Mouse (Mus musculus) heart, postnatal 0 days (tissue): ENCODE data around the gene Ly6g6d. TPM values are rescaled to one million over a fixed set of nuclear protein-coding genes. Genes with fewer than 3 reads are reported as not detected.

Experiments
- ATAC-seq: fragments of 200-750 bp; cut with Nextera tagmentation; 2 replicates; pipeline ENCODE4 v1.8.0; 2017; ENCODE audit warnings: low read depth, moderate number of reproducible peaks, moderate library complexity; ENCODE audit not compliant: insufficient read depth
- DNase-seq: peaks from one replicate; pipeline ENCODE4 v3.0.0-alpha.2; 2016; ENCODE audit warnings: low spot score
- H3K27ac ChIP-seq: fragments of 300-500 bp; sonication (generic); 2 replicates; pipeline ENCODE4 v1.5.1; 2014; ENCODE audit warnings: low read depth, mild to moderate bottlenecking
- H3K27me3 ChIP-seq: fragments of 300-500 bp; sonication (generic); 2 replicates; pipeline ENCODE4 v1.6.1; 2014; ENCODE audit warnings: low read length, mixed read lengths; ENCODE audit not compliant: control insufficient read depth, insufficient read depth
- H3K36me3 ChIP-seq: fragments of 300-500 bp; sonication (generic); replicated peaks from 2 replicates; pipeline ENCODE4 v1.6.1; 2014; ENCODE audit warnings: low read length, mixed read lengths; ENCODE audit not compliant: control insufficient read depth, insufficient read depth
- H3K4me1 ChIP-seq: fragments of 300-500 bp; sonication (generic); 2 replicates; pipeline ENCODE4 v1.6.1; 2014; ENCODE audit warnings: antibody characterized with exemption; ENCODE audit not compliant: control insufficient read depth, insufficient read depth
- H3K4me2 ChIP-seq: fragments of 300-500 bp; sonication (generic); 2 replicates; pipeline ENCODE4 v1.6.1; 2014; ENCODE audit warnings: low read depth, mild to moderate bottlenecking, low read length, moderate library complexity
- H3K4me3 ChIP-seq: fragments of 300-500 bp; sonication (generic); 2 replicates; pipeline ENCODE4 v1.5.1; 2014; ENCODE audit warnings: low read depth, low read length
- H3K9ac ChIP-seq: fragments of 300-500 bp; sonication (generic); replicated peaks from 2 replicates; pipeline ENCODE4 v1.6.1; 2014; ENCODE audit warnings: low read depth, low read length, mixed read lengths
- H3K9me3 ChIP-seq: fragments of 300-500 bp; sonication (generic); replicated peaks from 2 replicates; pipeline ENCODE4 v1.6.1; 2016; ENCODE audit warnings: low read length; ENCODE audit not compliant: control insufficient read depth
- CTCF ChIP-seq: IDR thresholded peaks from 2 replicates; pipeline ENCODE4 v1.5.1; 2016; ENCODE audit warnings: antibody characterized with exemption, control low read depth, low read depth
- EP300 ChIP-seq: IDR thresholded peaks from 2 replicates; pipeline ENCODE4 v1.6.1; 2016; ENCODE audit warnings: antibody characterized with exemption, low read depth
- WGBS: fragments of 180-500 bp; shearing (Covaris S2); extraction: QIAGEN DNeasy Blood & Tissue Kit; methylation state at CpG from one replicate; pipeline ENCODE4 v1.1.7; 2014; 5-methylcytosine and 5-hydroxymethylcytosine counted together
- polyA plus RNA-seq: library from polyadenylated mRNA; unstranded; fragments of >200 nt; fragmentation: Nextera tagmentation; extraction: Ambion mirVana; gene quantifications from 2 replicates; pipeline ENCODE4 v1.2.1, GENCODE M21; 2015
- total RNA-seq: library from RNA; depleted of rRNA; stranded (reverse); fragments of >200 nt; gene quantifications from 2 replicates; pipeline ENCODE4 v1.2.3, GENCODE M21; 2014; ENCODE audit warnings: low replicate concordance

Gene Ly6g6d
- total and polyA plus RNA-seq, 2 experiments from 2014 or later = 3.3 to 3.8 TPM

GRCm38 (mm10) chr17:35108097-35108496 lies 30.2 kb upstream of the Ly6g6d start, which contains the start of gene Ly6g5c:
Gene Ly6g5c, plus strand, starts transcription at chr17:35108279.
- Histone ChIP-seq H3K9me3 (no peaks in the 10 kb centered on the region), H3K4me3 (no peak within 1 kb of the TSS), H3K27me3 (no peaks in the 10 kb centered on the region), H3K36me3 (peaks cover 14% of the 10 kb centered on the region; the same call in 1 of the 2 replicates), H3K27ac (no peak within 1 kb of the TSS), H3K9ac (no peak within 1 kb of the TSS), H3K4me2 (no peak within 1 kb of the TSS), H3K4me1 (no peaks in the 10 kb centered on the region)
- DNase-seq (no peak), ATAC-seq (no peak)
- 81% methylated on average over 6 of the region's 6 CpGs for WGBS
- no peak for TF ChIP-seq CTCF

GRCm38 (mm10) chr17:35106522-35106921 lies 28.7 kb upstream of the Ly6g6d start:
- Histone ChIP-seq H3K4me3 (no peak overlapping the region), H3K4me1 (no peaks in the 10 kb centered on the region), H3K9me3 (no peaks in the 10 kb centered on the region), H3K27ac (no peak overlapping the region), H3K27me3 (no peaks in the 10 kb centered on the region), H3K4me2 (no peak overlapping the region), H3K9ac (no peak overlapping the region), H3K36me3 (peaks cover 29% of the 10 kb centered on the region)
- WGBS = 58% methylated on average over 3 of the region's 3 CpGs
- TF ChIP-seq CTCF = peak; percentile 11; the same call in 1 of the 2 replicates
- no peak for TF ChIP-seq EP300
- ATAC-seq (no peak), DNase-seq (no peak)

- no peak overlapping the region for H3K4me2 ChIP-seq
- H3K9ac ChIP-seq = 0 out of 2 replicates have a peak overlapping the region, but pooled peaks have one; percentile 1
- DNase-seq (peak; percentile 26), ATAC-seq (no peak)
- whole genome bisulfite sequencing = 30% methylated on average over 13 of the region's 13 CpGs
- no peak overlapping the region for H3K27ac ChIP-seq
- TF ChIP-seq EP300 (no peak), CTCF (peak; percentile 59)
- peaks cover 35% of the 10 kb centered on the region for H3K36me3 ChIP-seq
- H3K9me3 ChIP-seq = no peaks in the 10 kb centered on the region
- H3K4me3 ChIP-seq = no peak overlapping the region
- no peaks in the 10 kb centered on the region for H3K27me3 ChIP-seq
- no peaks in the 10 kb centered on the region for H3K4me1 ChIP-seq
Observed at GRCm38 (mm10) chr17:35105740-35106389, 28.0 kb upstream of the Ly6g6d start.

GRCm38 (mm10) chr17:35104754-35105153 lies 26.9 kb upstream of the Ly6g6d start:
- DNase-seq = no peak
- H3K4me2 ChIP-seq = no peak overlapping the region
- no peaks in the 10 kb centered on the region for H3K27me3 ChIP-seq
- H3K36me3 ChIP-seq = peaks cover 46% of the 10 kb centered on the region
- H3K9me3 ChIP-seq = no peaks in the 10 kb centered on the region
- H3K4me3 ChIP-seq = no peak overlapping the region
- 58% methylated on average over 6 of the region's 6 CpGs for WGBS
- no peak overlapping the region for H3K27ac ChIP-seq
- ATAC-seq = no peak
- no peak overlapping the region for H3K9ac ChIP-seq
- H3K4me1 ChIP-seq = no peaks in the 10 kb centered on the region
- TF ChIP-seq EP300 (no peak), CTCF (no peak)

- no peak overlapping the region for H3K4me3 ChIP-seq
- ATAC-seq (no peak), DNase-seq (no peak)
- H3K36me3 ChIP-seq = peaks cover 53% of the 10 kb centered on the region
- H3K4me2 ChIP-seq = no peak overlapping the region
- H3K4me1 ChIP-seq = no peaks in the 10 kb centered on the region
- TF ChIP-seq EP300 = no peak
- TF ChIP-seq CTCF = no peak
- no peak overlapping the region for H3K27ac ChIP-seq
- no peak overlapping the region for H3K9ac ChIP-seq
- WGBS = 83% methylated on average over 7 of the region's 7 CpGs
- no peaks in the 10 kb centered on the region for H3K27me3 ChIP-seq
- no peaks in the 10 kb centered on the region for H3K9me3 ChIP-seq
Observed at GRCm38 (mm10) chr17:35104079-35104478, 26.2 kb upstream of the Ly6g6d start.

- Histone ChIP-seq H3K36me3 (peaks cover 61% of the 10 kb centered on the region), H3K27ac (no peak overlapping the region), H3K4me3 (no peak overlapping the region), H3K4me1 (no peaks in the 10 kb centered on the region), H3K4me2 (no peak overlapping the region), H3K27me3 (no peaks in the 10 kb centered on the region), H3K9ac (no peak overlapping the region), H3K9me3 (no peaks in the 10 kb centered on the region)
- DNase-seq = no peak
- no peak; the same call in 1 of the 2 replicates for ATAC-seq
- WGBS = 42% methylated on average over 6 of the region's 6 CpGs
- no peak for TF ChIP-seq EP300
Observed at GRCm38 (mm10) chr17:35103221-35103690, 25.4 kb upstream of the Ly6g6d start.
